Mouse (Mus musculus) stomach, embryonic 14.5 days (tissue): ENCODE results near the gene Zbtb7a. TPM values are rescaled to one million over a fixed set of nuclear protein-coding genes. Genes with fewer than 3 reads are reported as not detected.

Experiments used
- ATAC-seq: fragments of 200-750 bp; cut with Nextera tagmentation; 2 replicates; pipeline ENCODE4 v1.8.0; 2017; ENCODE audit warnings: low read depth, moderate TSS enrichment; ENCODE audit not compliant: insufficient number of reproducible peaks, insufficient read depth, low FRiP score
- H3K27ac ChIP-seq: fragments of 300-500 bp; sonication (generic); 2 replicates; pipeline ENCODE4 v1.5.1; 2014; ENCODE audit warnings: mild to moderate bottlenecking, low read length, moderate library complexity, mixed read lengths
- H3K27me3 ChIP-seq: fragments of 300-500 bp; sonication (generic); 2 replicates; pipeline ENCODE4 v1.6.1; 2014; ENCODE audit warnings: low read length, control low read depth, mixed read lengths; ENCODE audit not compliant: control insufficient read depth, insufficient read depth
- H3K36me3 ChIP-seq: fragments of 300-500 bp; sonication (generic); 2 replicates; pipeline ENCODE4 v1.6.1; 2014; ENCODE audit warnings: mild to moderate bottlenecking, control low read depth, low read length, moderate library complexity, mixed read lengths; ENCODE audit not compliant: control insufficient read depth, insufficient read depth
- H3K4me1 ChIP-seq: fragments of 300-500 bp; sonication (generic); 2 replicates; pipeline ENCODE4 v1.6.1; 2014; ENCODE audit warnings: low read length, control low read depth, mixed read lengths; ENCODE audit not compliant: control insufficient read depth, insufficient read depth
- H3K4me2 ChIP-seq: fragments of 300-500 bp; sonication (generic); replicated peaks from 2 replicates; pipeline ENCODE4 v1.6.1; 2014; ENCODE audit warnings: low read depth, low read length, control low read depth
- H3K4me3 ChIP-seq: fragments of 300-500 bp; sonication (generic); 2 replicates; pipeline ENCODE4 v1.5.1; 2014; ENCODE audit warnings: low read depth, low read length, control low read depth
- H3K9ac ChIP-seq: fragments of 300-500 bp; sonication (generic); replicated peaks from 2 replicates; pipeline ENCODE4 v1.6.1; 2014; ENCODE audit warnings: low read depth, mild to moderate bottlenecking, control low read depth, low read length, moderate library complexity, mixed read lengths
- H3K9me3 ChIP-seq: fragments of 300-500 bp; sonication (generic); 2 replicates; pipeline ENCODE4 v1.6.1; 2016; ENCODE audit warnings: low read depth, low read length, control low read depth; ENCODE audit not compliant: control insufficient read depth
- WGBS: fragments of 180-500 bp; shearing (Covaris S2); extraction: QIAGEN DNeasy Blood & Tissue Kit; methylation state at CpG from one replicate; pipeline ENCODE4 v1.1.7; 2014; 5-methylcytosine and 5-hydroxymethylcytosine counted together
- polyA plus RNA-seq: library from polyadenylated mRNA; unstranded; fragments of >200 nt; fragmentation: Nextera tagmentation; extraction: Ambion mirVana; gene quantifications from 2 replicates; pipeline ENCODE4 v1.2.1, GENCODE M21; 2014

Zbtb7a gene
- 25.5 and 27.4 TPM in 2 replicates for polyA plus RNA-seq

GRCm38 (mm10) chr10:81134966-81135681 lies at the start of gene Zbtb7a:
Gene Zbtb7a, plus strand, starts transcription at chr10:81135220.
- 3% methylated on average over 40 of the region's 41 CpGs for WGBS
- Histone ChIP-seq H3K9me3 (no peaks in the 10 kb centered on the region), H3K36me3 (no peaks in the 10 kb centered on the region), H3K9ac (peak within 1 kb of the TSS; percentile 99), H3K27me3 (peaks cover 4% of the 10 kb centered on the region; the same call in 1 of the 2 replicates), H3K4me2 (peak within 1 kb of the TSS; percentile 84), H3K4me1 (peaks cover 26% of the 10 kb centered on the region), H3K27ac (peak within 1 kb of the TSS; percentile 99), H3K4me3 (peak within 1 kb of the TSS; percentile 94)
- ATAC-seq = no peak

GRCm38 (mm10) chr10:81087021-81087420 lies 48.0 kb upstream of the Zbtb7a start:
- no peak overlapping the region for H3K9ac ChIP-seq
- no peaks in the 10 kb centered on the region for H3K4me1 ChIP-seq
- no peak overlapping the region for H3K4me2 ChIP-seq
- H3K36me3 ChIP-seq = peaks cover 8% of the 10 kb centered on the region
- no peak overlapping the region for H3K4me3 ChIP-seq
- no peaks in the 10 kb centered on the region for H3K27me3 ChIP-seq
- 62% methylated on average over 2 of the region's 2 CpGs for WGBS
- no peaks in the 10 kb centered on the region for H3K9me3 ChIP-seq
- ATAC-seq = no peak
- no peak overlapping the region for H3K27ac ChIP-seq

GRCm38 (mm10) chr10:81089216-81089615 lies 45.8 kb upstream of the Zbtb7a start:
- Histone ChIP-seq H3K27ac (no peak overlapping the region), H3K27me3 (no peaks in the 10 kb centered on the region), H3K9me3 (no peaks in the 10 kb centered on the region), H3K4me3 (no peak overlapping the region), H3K4me2 (no peak overlapping the region), H3K4me1 (no peaks in the 10 kb centered on the region), H3K9ac (no peak overlapping the region), H3K36me3 (no peaks in the 10 kb centered on the region; the same call in 1 of the 2 replicates)
- 48% methylated on average over 2 of the region's 2 CpGs for WGBS
- ATAC-seq = no peak

- H3K27me3 ChIP-seq = no peaks in the 10 kb centered on the region
- no peak overlapping the region for H3K4me3 ChIP-seq
- H3K4me1 ChIP-seq = no peaks in the 10 kb centered on the region
- H3K36me3 ChIP-seq = no peaks in the 10 kb centered on the region; the same call in 1 of the 2 replicates
- H3K9me3 ChIP-seq = no peaks in the 10 kb centered on the region
- 72% methylated on average over 7 of the region's 7 CpGs for WGBS
- no peak for ATAC-seq
- no peak overlapping the region for H3K9ac ChIP-seq
- no peak overlapping the region for H3K4me2 ChIP-seq
- no peak overlapping the region for H3K27ac ChIP-seq
Observed at GRCm38 (mm10) chr10:81090621-81091020, 44.4 kb upstream of the Zbtb7a start.

- no peak; the same call in 1 of the 2 replicates for ATAC-seq
- H3K27ac ChIP-seq = no peak overlapping the region
- no peak overlapping the region for H3K9ac ChIP-seq
Observed at GRCm38 (mm10) chr10:81092465-81093250, 42.4 kb upstream of the Zbtb7a start.

GRCm38 (mm10) chr10:81094931-81095678 lies 39.9 kb upstream of the Zbtb7a start:
- Histone ChIP-seq H3K27ac (no peak overlapping the region), H3K9ac (no peak overlapping the region), H3K4me2 (no peak overlapping the region), H3K36me3 (no peaks in the 10 kb centered on the region), H3K4me3 (no peak overlapping the region), H3K9me3 (no peaks in the 10 kb centered on the region), H3K4me1 (no peaks in the 10 kb centered on the region), H3K27me3 (no peaks in the 10 kb centered on the region)
- ATAC-seq = peak; percentile 31; the same call in 1 of the 2 replicates
- 59% methylated on average over 9 of the region's 9 CpGs for WGBS

More at GRCm38 (mm10) chr10:81092465-81093250, 42.4 kb upstream of the Zbtb7a start:
- WGBS = 42% methylated on average over 22 of the region's 22 CpGs
- H3K9me3 ChIP-seq = no peaks in the 10 kb centered on the region
- H3K27me3 ChIP-seq = no peaks in the 10 kb centered on the region
- no peak overlapping the region for H3K4me2 ChIP-seq
- H3K4me1 ChIP-seq = no peaks in the 10 kb centered on the region
- no peaks in the 10 kb centered on the region; the same call in 1 of the 2 replicates for H3K36me3 ChIP-seq
- H3K4me3 ChIP-seq = no peak overlapping the region

GRCm38 (mm10) chr10:81105565-81106112 lies 29.4 kb upstream of the Zbtb7a start, which contains the start of gene Map2k2:
Gene Map2k2, plus strand, starts transcription at chr10:81105915.
- H3K27ac ChIP-seq = peak within 1 kb of the TSS; percentile 99
- peak within 1 kb of the TSS; percentile 85 for H3K9ac ChIP-seq
- peaks cover 10% of the 10 kb centered on the region for H3K4me1 ChIP-seq
- under 1% methylated on average over 54 of the region's 56 CpGs for WGBS
- H3K4me3 ChIP-seq = peak within 1 kb of the TSS; percentile 84
- peaks cover 17% of the 10 kb centered on the region for H3K36me3 ChIP-seq
- H3K9me3 ChIP-seq = no peaks in the 10 kb centered on the region
- peak; percentile 95 for ATAC-seq
- H3K4me2 ChIP-seq = peak within 1 kb of the TSS; percentile 49
- no peaks in the 10 kb centered on the region for H3K27me3 ChIP-seq
